Mouse (Mus musculus): Measurements from ENCODE around the gene Cbs. TPM values are rescaled to one million over a fixed set of nuclear protein-coding genes. Genes with fewer than 3 reads are reported as not detected.

Cbs gene
- polyA plus RNA-seq (2016; fragmentation: Nextera tagmentation; extraction: Ambion mirVana) = 0.89 and 2.1 TPM in 2 replicates

- Histone ChIP-seq H3K4me1 (peaks cover 18% of the 10 kb centered on the region), H3K9me3 (no peaks in the 10 kb centered on the region), H3K27ac (peak within 1 kb of the TSS; percentile 72), H3K4me3 (peak within 1 kb of the TSS; percentile 68), H3K36me3 (no peaks in the 10 kb centered on the region), H3K27me3 (ENCODE audit: insufficient read depth, poor library complexity, severe bottlenecking) (peaks cover 46% of the 10 kb centered on the region)
- WGBS = 2% methylated on average over 60 of the region's 61 CpGs
- peak; percentile 90 for DNase-seq (ENCODE audit: low spot score)
These were observed at the start of gene Cbs for GRCm38 (mm10) chr17:31636942-31637811. Gene Cbs (minus strand): TSS chr17:31637238.

- DNase-seq (ENCODE audit: low spot score) = no peak
- Histone ChIP-seq H3K36me3 (no peaks in the 10 kb centered on the region), H3K4me1 (peaks cover 11% of the 10 kb centered on the region), H3K27me3 (ENCODE audit: insufficient read depth, poor library complexity, severe bottlenecking) (peaks cover 15% of the 10 kb centered on the region), H3K4me3 (no peak overlapping the region), H3K9me3 (no peaks in the 10 kb centered on the region; the same call in 1 of the 2 replicates), H3K27ac (peak overlapping the region; percentile 92)
- WGBS = 34% methylated on average over 3 of the region's 3 CpGs
These were observed 49.2 kb upstream of the Cbs start for GRCm38 (mm10) chr17:31686225-31686564.

- Histone ChIP-seq H3K27ac (peak overlapping the region; percentile 92), H3K27me3 (ENCODE audit: insufficient read depth, poor library complexity, severe bottlenecking) (peaks cover 21% of the 10 kb centered on the region), H3K36me3 (no peaks in the 10 kb centered on the region), H3K9me3 (no peaks in the 10 kb centered on the region; the same call in 1 of the 2 replicates), H3K4me3 (no peak overlapping the region), H3K4me1 (peaks cover 12% of the 10 kb centered on the region)
- peak; percentile 93 for DNase-seq (ENCODE audit: low spot score)
- 18% methylated on average over 17 of the region's 17 CpGs for WGBS
These were observed 48.6 kb upstream of the Cbs start for GRCm38 (mm10) chr17:31685514-31686224.

GRCm38 (mm10) chr17:31680450-31680849 is 43.4 kb upstream of the Cbs start:
- 64% methylated on average over 2 of the region's 2 CpGs for WGBS
- Histone ChIP-seq H3K27ac (no peak overlapping the region), H3K36me3 (no peaks in the 10 kb centered on the region), H3K27me3 (ENCODE audit: insufficient read depth, poor library complexity, severe bottlenecking) (peaks cover 52% of the 10 kb centered on the region), H3K9me3 (no peaks in the 10 kb centered on the region), H3K4me1 (peaks cover 7% of the 10 kb centered on the region; the same call in 1 of the 2 replicates), H3K4me3 (no peak overlapping the region)
- DNase-seq (ENCODE audit: low spot score) = no peak

- H3K4me3 ChIP-seq = no peak within 1 kb of the TSS
- DNase-seq (ENCODE audit: low spot score) = no peak
- H3K4me1 ChIP-seq = peaks cover 7% of the 10 kb centered on the region; the same call in 1 of the 2 replicates
- peak within 1 kb of the TSS; percentile 2; the same call in 1 of the 2 replicates for H3K27ac ChIP-seq
- no peaks in the 10 kb centered on the region for H3K36me3 ChIP-seq
- peaks cover 45% of the 10 kb centered on the region for H3K27me3 ChIP-seq (ENCODE audit: insufficient read depth, poor library complexity, severe bottlenecking)
- no peaks in the 10 kb centered on the region for H3K9me3 ChIP-seq
- 65% methylated on average over 8 of the region's 8 CpGs for WGBS
These were observed 40.5 kb upstream of the Cbs start, which contains the start of gene Cryaa for GRCm38 (mm10) chr17:31677507-31677906. Gene Cryaa (plus strand): TSS chr17:31677807.

GRCm38 (mm10) chr17:31674426-31674825 is 37.4 kb upstream of the Cbs start:
- no peak for DNase-seq (ENCODE audit: low spot score)
- no peaks in the 10 kb centered on the region for H3K9me3 ChIP-seq
- H3K4me3 ChIP-seq = no peak overlapping the region
- H3K36me3 ChIP-seq = no peaks in the 10 kb centered on the region
- whole genome bisulfite sequencing = 96% methylated on average over 1 of the region's 1 CpGs
- H3K27me3 ChIP-seq (ENCODE audit: insufficient read depth, poor library complexity, severe bottlenecking) = peaks cover 27% of the 10 kb centered on the region
- H3K4me1 ChIP-seq = peaks cover 4% of the 10 kb centered on the region; the same call in 1 of the 2 replicates
- H3K27ac ChIP-seq = no peak overlapping the region

- H3K9me3 ChIP-seq = no peaks in the 10 kb centered on the region
- DNase-seq (ENCODE audit: low spot score) = no peak
- H3K27me3 ChIP-seq (ENCODE audit: insufficient read depth, poor library complexity, severe bottlenecking) = peaks cover 6% of the 10 kb centered on the region; the same call in 1 of the 2 replicates
- H3K4me3 ChIP-seq = no peak overlapping the region
- peaks cover 4% of the 10 kb centered on the region; the same call in 1 of the 2 replicates for H3K4me1 ChIP-seq
- 84% methylated on average over 12 of the region's 12 CpGs for WGBS
- no peaks in the 10 kb centered on the region for H3K36me3 ChIP-seq
- no peak overlapping the region for H3K27ac ChIP-seq
These were observed 35.2 kb upstream of the Cbs start for GRCm38 (mm10) chr17:31672279-31672678.

- Histone ChIP-seq H3K4me1 (peaks cover 4% of the 10 kb centered on the region; the same call in 1 of the 2 replicates), H3K27me3 (ENCODE audit: insufficient read depth, poor library complexity, severe bottlenecking) (peaks cover under 1% of the 10 kb centered on the region; the same call in 1 of the 2 replicates), H3K4me3 (no peak overlapping the region), H3K27ac (no peak overlapping the region), H3K9me3 (no peaks in the 10 kb centered on the region), H3K36me3 (no peaks in the 10 kb centered on the region)
- WGBS = 84% methylated on average over 8 of the region's 8 CpGs
- no peak for DNase-seq (ENCODE audit: low spot score)
These were observed 34.7 kb upstream of the Cbs start for GRCm38 (mm10) chr17:31671698-31672097.

GRCm38 (mm10) chr17:31670163-31670562 is 33.1 kb upstream of the Cbs start:
- H3K27me3 ChIP-seq (ENCODE audit: insufficient read depth, poor library complexity, severe bottlenecking) = no peaks in the 10 kb centered on the region
- H3K36me3 ChIP-seq = no peaks in the 10 kb centered on the region
- H3K4me1 ChIP-seq = peaks cover 4% of the 10 kb centered on the region; the same call in 1 of the 2 replicates
- H3K27ac ChIP-seq = no peak overlapping the region
- WGBS = 60% methylated on average over 11 of the region's 11 CpGs
- no peaks in the 10 kb centered on the region for H3K9me3 ChIP-seq
- DNase-seq (ENCODE audit: low spot score) = no peak
- no peak overlapping the region for H3K4me3 ChIP-seq

GRCm38 (mm10) chr17:31668306-31668705 is 31.3 kb upstream of the Cbs start:
- peaks cover 10% of the 10 kb centered on the region for H3K4me1 ChIP-seq
- no peaks in the 10 kb centered on the region for H3K9me3 ChIP-seq
- H3K4me3 ChIP-seq = no peak overlapping the region
- H3K27me3 ChIP-seq (ENCODE audit: insufficient read depth, poor library complexity, severe bottlenecking) = no peaks in the 10 kb centered on the region
- no peak overlapping the region for H3K27ac ChIP-seq
- 77% methylated on average over 7 of the region's 9 CpGs for WGBS
- no peaks in the 10 kb centered on the region for H3K36me3 ChIP-seq
- DNase-seq (ENCODE audit: low spot score) = no peak

GRCm38 (mm10) chr17:31664760-31665159 is 27.7 kb upstream of the Cbs start:
- DNase-seq (ENCODE audit: low spot score) = peak; percentile 91
- WGBS = 10% methylated on average over 4 of the region's 4 CpGs

GRCm38 (mm10) chr17:31662855-31663254 is 25.8 kb upstream of the Cbs start:
- peaks cover 12% of the 10 kb centered on the region; the same call in 1 of the 2 replicates for H3K4me1 ChIP-seq
- no peaks in the 10 kb centered on the region for H3K36me3 ChIP-seq
- DNase-seq (ENCODE audit: low spot score) = no peak
- no peak overlapping the region for H3K4me3 ChIP-seq
- H3K9me3 ChIP-seq = no peaks in the 10 kb centered on the region
- no peaks in the 10 kb centered on the region for H3K27me3 ChIP-seq (ENCODE audit: insufficient read depth, poor library complexity, severe bottlenecking)
- no peak overlapping the region for H3K27ac ChIP-seq

More at GRCm38 (mm10) chr17:31664760-31665159, 27.7 kb upstream of the Cbs start:
- Histone ChIP-seq H3K4me3 (no peak overlapping the region), H3K27me3 (ENCODE audit: insufficient read depth, poor library complexity, severe bottlenecking) (no peaks in the 10 kb centered on the region), H3K36me3 (no peaks in the 10 kb centered on the region), H3K4me1 (peaks cover 6% of the 10 kb centered on the region; the same call in 1 of the 2 replicates), H3K9me3 (no peaks in the 10 kb centered on the region), H3K27ac (no peak overlapping the region)
